In the genomic region with DNA sequence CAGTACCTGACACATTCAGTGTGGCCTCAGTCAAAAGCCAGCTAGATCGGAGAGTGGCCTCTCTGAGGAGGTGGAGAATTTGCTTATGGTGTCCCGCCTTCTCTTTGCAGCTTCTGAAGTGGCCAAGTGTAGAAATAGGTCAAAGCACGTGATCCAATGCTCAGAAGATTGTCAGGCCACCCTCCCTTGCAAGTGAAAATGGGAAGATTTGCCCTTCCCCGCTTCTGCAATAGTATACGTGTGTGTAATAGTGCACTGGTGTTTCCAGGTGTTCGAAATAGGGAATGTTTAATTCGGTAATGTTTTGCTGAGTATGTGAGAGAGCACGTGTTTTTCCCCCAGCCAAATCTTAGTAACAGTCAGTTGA, we compare ENCODE assay signal across 8 mouse cellular contexts. TPM values are rescaled to one million over a fixed set of nuclear protein-coding genes. Genes with fewer than 3 reads are reported as not detected.
DNase-seq lines count a peak whose midpoint lies in the region; ATAC-seq and TF ChIP-seq lines count a peak whose summit lies in the region.

No protein-coding gene starts in this region.

- in situ Hi-C loops in CH12.LX (cut with MboI; ENCODE audit: low pct_ligation_motif_present, low pct_unique_long_range_greater_than_20kb, low sequenced_read_pairs), result no loop called here

- no peak for TF ChIP-seq RAD21 in CH12.LX (IDR thresholded peaks at IDR 0.05; ENCODE audit: low read depth, low read length)

- peaks cover 4 to 48% of the 10 kb centered on the region in 2 experiments; a peak in 3 of 4 replicates for H3K4me1 ChIP-seq in CH12.LX (ENCODE audit: control insufficient read depth in 1 of 2, insufficient read depth in 2 of 2)
- H3K4me1 ChIP-seq in forebrain, embryonic 13.5 days, result peaks cover 24% of the 10 kb centered on the region
- peaks cover 14% of the 10 kb centered on the region for H3K4me1 ChIP-seq in liver, postnatal 0 days (ENCODE audit: insufficient read depth)
- H3K4me1 ChIP-seq in stomach, postnatal 0 days (replicated peaks; ENCODE audit: control insufficient read depth, insufficient read depth), result 0 out of 2 replicates have a peak, but pooled peaks cover 3% of the 10 kb centered on the region

- 34% methylated on average over 8 of the region's 8 CpGs for WGBS in forebrain, embryonic 13.5 days
- WGBS in liver, postnatal 0 days (ENCODE audit: insufficient replicate concordance), result 16% methylated on average over 8 of the region's 8 CpGs
- WGBS in stomach, postnatal 0 days, result 20% methylated on average over 8 of the region's 8 CpGs

- peak; percentile 15 to 21 for DNase-seq in frontal cortex, postnatal 36 days (ENCODE audit: low spot score in 2 of 2)
- DNase-seq in frontal cortex, postnatal 14 days (ENCODE audit: low spot score in 2 of 2), result no peak
- peak; percentile 70 for DNase-seq in CH12.LX (ENCODE audit: extremely low read depth)
- DNase-seq in liver, postnatal 0 days, result no peak
- DNase-seq in stomach, postnatal 0 days (ENCODE audit: low spot score), result no peak
- DNase-seq in spleen, postnatal 36 days (ENCODE audit: low spot score in 2 of 2), result no peak
- no peak for DNase-seq in right cerebral cortex, postnatal 14 days

- no peaks in the 10 kb centered on the region for H3K9me3 ChIP-seq in CH12.LX (replicated peaks; ENCODE audit: low read length)
- no peaks in the 10 kb centered on the region for H3K9me3 ChIP-seq in forebrain, embryonic 13.5 days (replicated peaks)
- H3K9me3 ChIP-seq in liver, postnatal 0 days (ENCODE audit: low read length), result no peaks in the 10 kb centered on the region
- H3K9me3 ChIP-seq in stomach, postnatal 0 days (ENCODE audit: control insufficient read depth, low read length), result no peaks in the 10 kb centered on the region

- peak overlapping the region; percentile 11; the same call in 1 of the 2 replicates for H3K27ac ChIP-seq in CH12.LX (ENCODE audit: insufficient read depth, low read depth)
- no peak overlapping the region for H3K27ac ChIP-seq in forebrain, embryonic 13.5 days
- H3K27ac ChIP-seq in liver, postnatal 0 days (ENCODE audit: low read depth), result 0 out of 2 replicates have a peak overlapping the region, but pooled peaks have one; percentile 68
- H3K27ac ChIP-seq in stomach, postnatal 0 days (replicated peaks), result no peak overlapping the region

- peak; percentile 33; the same call in 1 of the 2 replicates for TF ChIP-seq POLR2A in CH12.LX (IDR thresholded peaks at IDR 0.05; ENCODE audit: low read depth, low read length)

- peaks cover 0 to 33% of the 10 kb centered on the region in 2 experiments for H3K36me3 ChIP-seq in CH12.LX (replicated peaks in 1 of 2; ENCODE audit: control insufficient read depth in 1 of 2, insufficient read depth in 1 of 2, low read length in 1 of 2)
- H3K36me3 ChIP-seq in forebrain, embryonic 13.5 days (ENCODE audit: poor library complexity, severe bottlenecking), result no peaks in the 10 kb centered on the region
- no peaks in the 10 kb centered on the region for H3K36me3 ChIP-seq in liver, postnatal 0 days (replicated peaks; ENCODE audit: insufficient read depth, low read length)
- H3K36me3 ChIP-seq in stomach, postnatal 0 days (ENCODE audit: control insufficient read depth, insufficient read depth, low read length), result no peaks in the 10 kb centered on the region

- TF ChIP-seq EP300 in CH12.LX (IDR thresholded peaks at IDR 0.05; ENCODE audit: low read length), result 0 out of 2 replicates have a peak, but pooled peaks have one; percentile 13
- TF ChIP-seq EP300 in liver, postnatal 0 days (IDR thresholded peaks at IDR 0.05; ENCODE audit: low read depth), result no peak
- TF ChIP-seq EP300 in stomach, postnatal 0 days (optimal IDR thresholded peaks at IDR 0.05), result no peak

- dilution Hi-C loops in CH12.LX (cut with MboI; ENCODE audit: extremely low pct_ligation_motif_present, extremely low pct_unique_long_range_greater_than_20kb, low sequenced_read_pairs), result no loop called here

- peak overlapping the region; percentile 71 to 81 (median 77) for H3K4me3 ChIP-seq in CH12.LX (replicated peaks in 1 of 3; ENCODE audit: low read depth in 2 of 3, low read length in 2 of 3, poor library complexity in 1 of 3)
- peak overlapping the region; percentile 97 for H3K4me3 ChIP-seq in forebrain, embryonic 13.5 days
- peak overlapping the region; percentile 84 for H3K4me3 ChIP-seq in liver, postnatal 0 days (ENCODE audit: low read depth, low read length)
- H3K4me3 ChIP-seq in stomach, postnatal 0 days (ENCODE audit: low read depth, low read length), result peak overlapping the region; percentile 88

- peak overlapping the region; percentile 96 for H3K4me2 ChIP-seq in CH12.LX (ENCODE audit: insufficient read depth, low read depth, poor library complexity, severe bottlenecking)
- peak overlapping the region; percentile 76 for H3K4me2 ChIP-seq in forebrain, embryonic 13.5 days
- H3K4me2 ChIP-seq in liver, postnatal 0 days (ENCODE audit: low read depth, low read length), result peak overlapping the region; percentile 93
- peak overlapping the region; percentile 82 for H3K4me2 ChIP-seq in stomach, postnatal 0 days (replicated peaks; ENCODE audit: low read depth)

- H3K79me2 ChIP-seq in CH12.LX (replicated peaks; ENCODE audit: control insufficient read depth, extremely low read depth, insufficient read depth, poor library complexity, severe bottlenecking), result peaks cover 35% of the 10 kb centered on the region

- H3K9ac ChIP-seq in CH12.LX (ENCODE audit: insufficient read depth, low read depth), result peak overlapping the region; percentile 41
- H3K9ac ChIP-seq in forebrain, embryonic 13.5 days, result peak overlapping the region; percentile 81
- peak overlapping the region; percentile 81 for H3K9ac ChIP-seq in liver, postnatal 0 days (replicated peaks)
- no peak overlapping the region; the same call in 1 of the 2 replicates for H3K9ac ChIP-seq in stomach, postnatal 0 days (ENCODE audit: low read length)

- H3K27me3 ChIP-seq in CH12.LX (replicated peaks), result no peaks in the 10 kb centered on the region
- H3K27me3 ChIP-seq in forebrain, embryonic 13.5 days, result peaks cover 9% of the 10 kb centered on the region; the same call in 1 of the 2 replicates
- H3K27me3 ChIP-seq in liver, postnatal 0 days (ENCODE audit: insufficient read depth, low read length), result no peaks in the 10 kb centered on the region; the same call in 1 of the 2 replicates
- H3K27me3 ChIP-seq in stomach, postnatal 0 days (ENCODE audit: control insufficient read depth, insufficient read depth, low read length), result no peaks in the 10 kb centered on the region

- TF ChIP-seq CTCF in CH12.LX (conservative IDR thresholded peaks at IDR 0.05 in 1 of 2, IDR thresholded peaks at IDR 0.05 in 1 of 2; ENCODE audit: low read depth in 2 of 2, low read length in 2 of 2), result no peak
- TF ChIP-seq CTCF in liver, postnatal 0 days (IDR thresholded peaks at IDR 0.05; ENCODE audit: low read depth), result no peak
- TF ChIP-seq CTCF in stomach, postnatal 0 days (IDR thresholded peaks at IDR 0.05; ENCODE audit: low read depth), result no peak

- no peak for ATAC-seq in forebrain, embryonic 13.5 days
- ATAC-seq in liver, postnatal 0 days, result no peak
- ATAC-seq in stomach, postnatal 0 days (ENCODE audit: low FRiP score, low TSS enrichment), result no peak

TF ChIP-seq in CH12.LX, 34 proteins besides CTCF, POLR2A, EP300 and RAD21 (continues in another document):
- 0 out of 2 replicates have a peak, but pooled peaks have one; percentile 20 for TF ChIP-seq RCOR1 (conservative IDR thresholded peaks at IDR 0.05; ENCODE audit: low read depth, low read length)
- TF ChIP-seq SMC3 (IDR thresholded peaks at IDR 0.05; ENCODE audit: low read depth, low read length), result no peak
- TF ChIP-seq ZNF384 (IDR thresholded peaks at IDR 0.05; ENCODE audit: low read depth, low read length), result no peak
- TF ChIP-seq SIN3A (IDR thresholded peaks at IDR 0.05; ENCODE audit: low read length), result peak; percentile 15; the same call in 1 of the 2 replicates
- no peak for TF ChIP-seq HCFC1 (IDR thresholded peaks at IDR 0.05; ENCODE audit: low read depth, low read length)
- TF ChIP-seq NRF1 (IDR thresholded peaks at IDR 0.05; ENCODE audit: low read depth, low read length), result no peak
- no peak for TF ChIP-seq JUN (IDR thresholded peaks at IDR 0.05; ENCODE audit: insufficient read depth, low read depth, low read length)
- peak; percentile 49; the same call in 1 of the 2 replicates for TF ChIP-seq TBP (conservative IDR thresholded peaks at IDR 0.05; ENCODE audit: low read depth, low read length)
- peak; percentile 78 for TF ChIP-seq MXI1 (IDR thresholded peaks at IDR 0.05; ENCODE audit: low read depth, low read length)
- TF ChIP-seq TCF12 (IDR thresholded peaks at IDR 0.05; ENCODE audit: low read depth, low read length), result 0 out of 2 replicates have a peak, but pooled peaks have one; percentile 18
- TF ChIP-seq ZC3H11A (IDR thresholded peaks at IDR 0.05; ENCODE audit: low read depth, low read length), result no peak
- no peak for TF ChIP-seq NELFE (IDR thresholded peaks at IDR 0.05; ENCODE audit: low read depth, low read length)
- TF ChIP-seq JUND (conservative IDR thresholded peaks at IDR 0.05; ENCODE audit: low read depth, low read length), result no peak
- no peak for TF ChIP-seq MEF2A (IDR thresholded peaks at IDR 0.05; ENCODE audit: borderline replicate concordance, low read depth, low read length)
- no peak for TF ChIP-seq GABPA (IDR thresholded peaks at IDR 0.05; ENCODE audit: insufficient replicate concordance, low read depth, low read length)
- peak; percentile 89 for TF ChIP-seq BHLHE40 (IDR thresholded peaks at IDR 0.05; ENCODE audit: low read depth, low read length)
- no peak for TF ChIP-seq IRF4 (IDR thresholded peaks at IDR 0.05; ENCODE audit: low read depth, low read length)
- TF ChIP-seq CHD1 (IDR thresholded peaks at IDR 0.05; ENCODE audit: low read depth, low read length), result no peak
- peak; percentile 64 for TF ChIP-seq USF2 (conservative IDR thresholded peaks at IDR 0.05; ENCODE audit: low read depth, low read length)
- no peak for TF ChIP-seq KAT2A (IDR thresholded peaks at IDR 0.05; ENCODE audit: insufficient replicate concordance, low read length)
- 0 out of 2 replicates have a peak, but pooled peaks have one; percentile 51 for TF ChIP-seq MAFK (IDR thresholded peaks at IDR 0.05; ENCODE audit: insufficient replicate concordance, low read length)
- no peak for TF ChIP-seq ELF1 (IDR thresholded peaks at IDR 0.05; ENCODE audit: low read depth, low read length)
- TF ChIP-seq MAX (IDR thresholded peaks at IDR 0.05; ENCODE audit: low read length), result peak; percentile 92
- TF ChIP-seq UBTF (IDR thresholded peaks at IDR 0.05; ENCODE audit: low read depth, low read length), result no peak
- TF ChIP-seq USF1 (IDR thresholded peaks at IDR 0.05; ENCODE audit: low read depth, low read length), result peak; percentile 35

RNA-seq across cellular contexts. Expression of gene Vac14, which starts 0.8 kb away (rescaled TPM):
- 28.2 and 33.8 TPM in 2 replicates for total RNA-seq in CH12.LX (2012; rRNA removed)
- 20.0 and 20.9 TPM in 2 replicates for total RNA-seq in CH12.LX (2014; rRNA removed)
- 69.2 and 73.8 TPM in 2 replicates for polyA plus RNA-seq in CH12.LX (2012; ENCODE audit: insufficient read length, low read depth)
- 20.3 and 24.4 TPM in 2 replicates for polyA plus RNA-seq in forebrain, embryonic 13.5 days (2015; fragmentation: Nextera tagmentation; extraction: Ambion mirVana)
- polyA plus RNA-seq in liver, postnatal 0 days (2015; fragmentation: Nextera tagmentation; extraction: Ambion mirVana), result 5.5 and 6.5 TPM in 2 replicates
- 7.7 and 9.5 TPM in 2 replicates for polyA plus RNA-seq in stomach, postnatal 0 days (2015; fragmentation: Nextera tagmentation; extraction: Ambion mirVana)

Comparison
In these comparisons a context has a peak if more than half of its experiments do, and no peak if none do; other contexts are left out.
1. DNase-seq: peak in frontal cortex, postnatal 36 days (2 of 2) and CH12.LX (single experiment); none in frontal cortex, postnatal 14 days (0 of 2), liver, postnatal 0 days (single experiment), stomach, postnatal 0 days (single experiment), spleen, postnatal 36 days (0 of 2) and right cerebral cortex, postnatal 14 days (single experiment).
2. H3K27ac ChIP-seq: peak in CH12.LX (single experiment) and liver, postnatal 0 days (single experiment); none in forebrain, embryonic 13.5 days (single experiment) and stomach, postnatal 0 days (single experiment).
3. Peak in every context shown above with its lines, with median percentiles within 50 percentile points of each other: H3K4me2 ChIP-seq and H3K4me3 ChIP-seq.